Mouse (Mus musculus) liver, adult 2 months (tissue): ENCODE measurements around the gene Adgrd1.

Experiments
- CTCF ChIP-seq: fragments of 200-500 bp; IDR thresholded peaks from 2 replicates; pipeline ENCODE4 v1.5.1; 2011; ENCODE audit warnings: low read depth, low read length, control low read depth
- POLR2A ChIP-seq: fragments of 200-500 bp; IDR thresholded peaks from 2 replicates; pipeline ENCODE4 v1.6.1; 2011; ENCODE audit warnings: low read length, control low read depth; ENCODE audit not compliant: insufficient read depth; ENCODE audit errors: extremely low read depth

GRCm38 (mm10) chr5:129216001-129216400 is 119.5 kb downstream of the Adgrd1 start:
- TF ChIP-seq POLR2A, result no peak
- TF ChIP-seq CTCF, result no peak
